Mouse (Mus musculus): ENCODE results near the gene Rab14.

Rab14 gene

GRCm38 (mm10) chr2:35199971-35200897 is 686 bp downstream of the Rab14 start:
- DNase-seq, result no peak

GRCm38 (mm10) chr2:35199541-35199940 is 1.4 kb downstream of the Rab14 start:
- no peak for DNase-seq

DNA sequence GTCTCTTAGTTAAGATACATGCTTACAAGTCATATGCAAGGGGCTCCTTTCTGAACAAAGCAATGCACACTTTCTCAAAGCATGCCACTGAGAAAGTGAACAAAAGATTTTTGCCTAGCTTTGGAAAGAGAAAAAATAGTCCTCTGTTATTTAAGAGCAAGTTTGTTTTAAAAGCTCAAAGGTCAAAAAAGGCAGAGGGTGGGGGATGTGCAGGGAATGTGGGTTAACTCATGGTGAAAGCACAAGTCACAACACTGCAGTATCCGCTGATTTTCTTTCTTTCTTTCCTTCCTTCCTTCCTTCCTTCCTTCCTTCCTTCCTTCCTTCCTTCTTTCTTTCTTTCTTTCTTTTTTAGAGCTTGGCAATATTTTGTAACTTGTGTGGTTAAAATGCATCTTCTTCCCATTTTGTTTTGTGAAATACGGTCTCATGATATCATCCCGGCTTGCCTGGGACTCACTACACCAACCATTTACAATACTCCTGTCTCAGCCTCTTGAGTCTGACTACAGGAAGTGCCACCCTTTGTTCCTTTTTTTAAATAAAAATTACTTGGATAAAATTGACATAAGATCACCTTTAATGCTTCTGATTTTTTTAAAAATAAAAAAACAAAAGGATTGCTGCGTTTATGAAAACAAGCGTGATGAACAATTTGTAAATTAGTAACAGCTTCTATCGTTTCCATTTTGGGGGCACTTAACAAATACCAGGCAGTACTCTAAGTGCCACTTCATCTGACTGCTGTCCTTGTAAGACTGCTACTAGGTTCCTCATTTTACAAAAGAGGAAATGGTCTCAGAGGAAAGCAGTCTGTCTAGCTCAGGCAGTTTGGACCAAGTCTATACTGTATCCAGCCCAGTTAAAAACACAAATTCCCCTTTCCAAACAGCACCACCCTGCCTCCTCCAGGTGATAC is 5.0 kb downstream of the Rab14 start:
- DNase-seq, result no peak

GRCm38 (mm10) chr2:35193976-35194375 is 6.9 kb downstream of the Rab14 start:
- DNase-seq, result no peak

DNA sequence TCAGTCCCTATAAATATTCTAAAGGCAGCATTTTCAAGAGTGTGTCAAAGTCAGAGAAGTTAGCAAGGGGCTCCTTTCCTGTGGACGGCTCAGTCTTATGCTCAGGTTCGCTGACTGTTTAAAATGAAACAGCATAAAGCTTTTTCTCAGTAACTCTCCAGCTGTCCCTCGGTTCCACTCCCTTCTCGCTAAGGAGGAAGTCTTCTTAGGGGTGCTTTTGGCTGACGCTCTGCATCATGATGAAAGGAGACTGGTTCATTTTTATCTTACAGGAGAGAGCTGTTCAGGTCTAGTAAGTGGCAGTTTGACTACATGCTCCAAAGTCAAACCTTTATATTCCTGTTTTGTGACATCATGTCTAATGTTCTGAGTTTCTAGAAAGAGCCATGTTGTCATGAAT is 12.0 kb downstream of the Rab14 start:
- DNase-seq, result no peak

- no peak for DNase-seq
Measured at GRCm38 (mm10) chr2:35183115-35183673, 17.7 kb downstream of the Rab14 start.

- DNase-seq, result no peak
Measured at GRCm38 (mm10) chr2:35178153-35178552, 22.8 kb downstream of the Rab14 start.

DNA sequence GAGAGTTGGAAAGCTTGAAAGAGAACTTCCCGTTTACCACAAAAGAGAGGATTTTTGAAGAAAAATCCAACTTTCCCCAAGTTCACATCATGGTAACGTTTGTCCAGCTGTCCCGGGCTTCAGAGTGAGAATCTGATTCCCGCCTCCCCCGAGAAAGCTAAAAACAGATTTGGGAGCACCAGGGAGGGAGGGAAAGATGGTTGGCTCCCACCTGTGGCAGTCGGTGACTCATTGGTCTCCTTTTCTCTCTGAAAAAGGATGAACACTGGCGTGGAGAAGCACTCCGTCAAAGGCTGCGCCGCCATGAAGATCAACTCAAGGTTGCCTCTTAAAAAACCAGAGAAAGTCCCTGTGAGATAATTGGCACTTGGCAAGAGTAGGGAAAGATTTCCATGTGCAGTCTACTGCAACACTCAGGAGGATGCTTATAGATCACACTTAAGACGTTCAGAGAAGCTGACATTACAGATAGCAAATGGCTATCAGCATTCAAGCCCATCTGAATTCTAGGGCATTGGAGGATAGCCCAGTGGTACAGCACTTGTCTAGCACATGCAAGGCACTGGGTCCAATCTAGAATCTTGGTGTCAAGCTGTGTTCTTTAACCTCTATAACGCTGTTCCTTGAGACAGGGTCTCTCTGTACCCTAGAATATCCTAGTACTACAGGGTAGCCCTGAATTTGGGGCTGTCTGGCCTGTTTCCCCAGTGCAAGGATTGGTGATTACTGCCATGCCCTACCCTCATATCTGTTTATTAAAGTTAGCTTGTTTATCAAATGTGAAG is 25.4 kb downstream of the Rab14 start:
- DNase-seq, result no peak

GRCm38 (mm10) chr2:35174100-35174499 is 26.8 kb downstream of the Rab14 start:
- DNase-seq, result no peak

DNA sequence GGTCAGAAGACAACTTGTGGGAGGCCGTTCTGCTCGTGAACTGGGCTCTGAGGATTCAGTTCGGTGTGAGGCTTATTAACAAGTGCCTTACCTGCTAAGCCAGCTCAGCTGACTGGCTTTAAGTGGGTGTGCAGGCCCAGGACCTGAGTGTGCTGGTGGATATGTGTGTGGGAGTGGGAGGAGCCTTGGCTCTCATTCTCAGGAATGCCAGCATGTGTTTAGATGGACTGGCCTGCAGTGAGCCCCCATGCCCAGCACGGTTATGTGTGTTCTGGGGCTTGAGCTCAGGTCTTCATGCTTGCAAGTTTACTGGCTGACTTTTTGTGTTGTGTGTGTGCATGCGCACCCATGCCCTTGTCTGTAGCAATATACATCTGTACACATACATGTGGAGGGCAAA is 27.3 kb downstream of the Rab14 start:
- no peak for DNase-seq

GRCm38 (mm10) chr2:35172246-35172645 is 28.7 kb downstream of the Rab14 start:
- DNase-seq, result no peak

- no peak for DNase-seq
Measured at GRCm38 (mm10) chr2:35171341-35171861, 29.5 kb downstream of the Rab14 start.

GRCm38 (mm10) chr2:35169452-35169851 is 31.5 kb downstream of the Rab14 start:
- DNase-seq, result no peak

DNA sequence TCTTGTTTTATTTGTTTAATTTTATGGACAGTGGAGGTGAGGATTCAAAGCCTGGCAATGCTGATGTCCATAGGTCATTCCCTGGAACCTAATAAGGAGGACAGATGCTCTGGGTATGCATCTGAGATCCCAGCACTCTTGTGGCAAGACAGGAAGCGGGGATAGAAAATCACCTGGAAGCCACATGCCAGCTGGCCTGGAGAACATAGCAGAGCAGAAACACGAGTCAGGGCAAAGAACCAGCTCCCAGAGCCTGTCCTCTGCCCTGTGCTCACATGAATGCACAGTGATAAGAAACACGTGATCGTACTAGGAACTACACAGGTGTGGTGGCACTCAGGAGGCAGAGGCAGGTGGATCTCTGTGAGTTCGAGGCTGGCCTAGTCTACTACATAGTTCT is 34.1 kb downstream of the Rab14 start:
- no peak for DNase-seq

GRCm38 (mm10) chr2:35165416-35165815 is 35.5 kb downstream of the Rab14 start:
- DNase-seq, result no peak

DNA sequence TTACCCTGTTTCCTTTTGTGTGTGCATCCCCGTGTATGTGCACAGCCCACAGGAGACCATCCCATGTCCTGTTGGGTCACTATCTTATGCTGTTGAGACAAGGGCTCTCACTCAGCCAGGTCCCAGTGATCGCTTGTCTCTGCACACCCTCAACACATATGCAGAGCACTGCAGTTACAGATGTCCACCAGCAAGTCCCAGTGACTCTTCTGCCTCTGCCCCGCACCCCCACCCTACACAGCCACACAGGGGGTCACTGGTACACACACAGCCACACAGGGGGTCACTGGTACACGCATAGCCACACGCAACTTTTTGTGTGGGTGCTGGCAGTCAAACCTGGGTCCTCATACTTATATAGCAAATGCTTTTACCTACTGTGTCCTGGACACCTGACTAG is 37.5 kb downstream of the Rab14 start:
- no peak for DNase-seq

DNA sequence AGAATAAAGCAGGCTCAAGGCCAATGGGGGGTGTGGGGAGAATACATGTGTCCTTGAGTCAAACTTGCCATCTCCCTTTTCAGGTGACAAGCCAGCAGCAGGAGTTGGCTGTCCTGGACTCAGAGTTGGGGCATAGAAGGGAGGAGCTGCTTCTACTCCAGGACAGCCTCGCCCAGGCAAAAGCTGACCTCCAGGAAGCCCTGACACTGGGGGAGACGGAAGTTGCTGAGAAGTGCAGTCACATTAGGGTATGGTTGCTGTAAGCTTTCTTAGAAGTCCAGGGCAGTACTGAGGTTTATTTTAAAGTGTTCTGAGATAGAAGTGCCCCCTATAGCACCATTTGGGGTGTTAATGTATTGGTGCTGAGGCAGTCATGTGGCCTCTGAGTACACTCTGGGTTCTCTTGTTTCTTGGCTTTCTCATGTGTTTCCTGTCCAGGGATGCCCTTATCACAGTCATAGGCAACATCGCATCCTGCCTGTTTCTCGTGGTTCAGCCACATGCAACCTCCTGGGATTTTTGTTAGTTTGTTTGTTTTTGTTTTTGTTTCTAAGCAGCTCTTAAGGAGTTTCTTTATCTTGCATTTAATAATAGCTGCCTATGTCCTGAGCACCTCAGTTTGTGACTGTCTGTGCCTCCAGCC is 39.0 kb downstream of the Rab14 start:
- DNase-seq, result no peak

DNA sequence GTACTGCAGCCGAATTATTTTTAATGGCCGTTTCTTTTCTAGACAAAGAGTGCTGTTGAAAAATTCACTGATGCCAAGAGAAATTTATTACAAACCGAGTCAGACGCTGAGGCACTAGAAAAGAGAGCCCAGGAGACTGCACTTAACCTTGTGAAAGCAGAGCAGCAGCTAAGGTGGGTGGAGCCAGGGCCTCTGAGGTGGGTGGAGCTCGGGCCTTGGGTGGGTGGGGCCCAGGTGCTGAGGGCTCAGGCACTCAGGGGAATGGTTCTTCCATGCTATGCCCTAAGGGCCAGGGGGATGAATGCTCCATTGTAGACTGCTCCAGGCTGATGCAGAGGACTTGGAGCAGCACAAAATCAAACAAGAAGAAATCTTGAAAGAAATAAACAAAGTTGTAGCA is 40.7 kb downstream of the Rab14 start:
- DNase-seq, result no peak

DNA sequence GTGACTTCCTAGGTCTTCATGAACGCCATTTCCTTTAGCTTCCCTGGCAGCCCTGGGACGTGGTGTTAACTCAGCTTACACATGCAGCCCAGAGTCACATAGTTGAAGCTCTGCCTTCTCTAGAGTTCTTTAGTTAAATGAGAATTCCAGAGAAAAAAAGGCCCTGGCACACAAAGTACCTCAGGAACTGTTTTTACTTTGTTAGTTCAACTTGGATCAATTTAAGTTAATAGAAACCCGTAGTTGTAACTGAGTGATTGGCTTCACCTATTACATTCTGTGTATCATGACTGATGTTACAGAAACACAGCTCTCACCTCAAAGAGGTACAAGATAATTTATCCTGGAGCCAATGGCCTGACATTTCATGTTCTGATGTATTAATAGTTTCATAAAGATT is 42.6 kb downstream of the Rab14 start:
- no peak for DNase-seq

- no peak for DNase-seq
Measured at GRCm38 (mm10) chr2:35157836-35158235, 43.1 kb downstream of the Rab14 start.

DNA sequence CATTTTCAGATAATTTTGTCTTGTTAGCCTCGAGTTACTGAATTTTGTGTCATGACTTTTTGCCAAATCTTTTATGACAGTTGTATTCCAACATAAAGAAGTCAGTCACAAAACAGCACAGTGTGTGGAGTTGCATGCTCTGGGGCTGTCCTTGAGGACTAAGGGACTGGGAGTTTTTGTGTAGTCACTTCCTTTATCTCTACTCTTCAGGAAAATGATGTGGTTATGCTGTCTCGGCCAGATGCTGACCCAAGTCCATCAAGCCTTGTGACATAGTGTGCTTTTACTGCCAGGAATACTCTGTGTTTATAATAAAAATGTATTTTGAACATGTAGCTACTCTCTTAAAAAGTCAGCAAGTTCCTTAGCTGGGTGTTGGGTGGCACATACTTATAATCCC is 43.9 kb downstream of the Rab14 start:
- no peak for DNase-seq
